Mouse (Mus musculus) 416B (cell line): Measurements from ENCODE around the gene Olfr1323.

Source experiments
- DNase-seq: peaks from one replicate; pipeline ENCODE4 v3.0.0; 2011; ENCODE audit warnings: low read depth

Gene Olfr1323

DNA sequence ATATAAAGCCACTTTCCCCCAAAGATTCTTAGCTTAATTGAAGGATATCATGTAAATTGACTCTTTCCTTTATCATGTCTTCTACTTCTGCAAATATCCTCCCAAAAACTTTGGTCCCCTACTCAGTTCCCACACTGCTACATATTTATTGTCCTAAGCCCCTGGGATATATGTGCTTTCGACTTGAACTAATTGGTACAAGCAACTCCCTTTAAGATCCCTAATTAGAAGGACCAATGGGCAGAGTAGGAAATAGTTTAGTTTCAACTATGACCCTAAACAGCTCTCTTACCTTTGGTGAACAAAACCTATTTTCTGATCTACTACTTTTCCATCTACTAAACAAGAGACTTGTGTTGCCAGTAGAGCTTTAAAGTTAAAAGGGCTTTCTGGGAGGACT is at the start of gene Olfr1323:
TSS of gene Olfr1323 (minus strand) at position 101 of the 400 bp plus-strand sequence.
- DNase-seq = no peak

- no peak for DNase-seq
Measured at GRCm38 (mm10) chrX:50012242-50012641, 6.9 kb downstream of the Olfr1323 start.
